Mouse (Mus musculus): ENCODE measurements around the gene Gal3st2.
"Not testable (repeated sequence)": the region's sequence is repeated elsewhere in the genome, so short reads cannot be mapped to it uniquely, and the experiment has no call there.

Gal3st2 gene

DNA sequence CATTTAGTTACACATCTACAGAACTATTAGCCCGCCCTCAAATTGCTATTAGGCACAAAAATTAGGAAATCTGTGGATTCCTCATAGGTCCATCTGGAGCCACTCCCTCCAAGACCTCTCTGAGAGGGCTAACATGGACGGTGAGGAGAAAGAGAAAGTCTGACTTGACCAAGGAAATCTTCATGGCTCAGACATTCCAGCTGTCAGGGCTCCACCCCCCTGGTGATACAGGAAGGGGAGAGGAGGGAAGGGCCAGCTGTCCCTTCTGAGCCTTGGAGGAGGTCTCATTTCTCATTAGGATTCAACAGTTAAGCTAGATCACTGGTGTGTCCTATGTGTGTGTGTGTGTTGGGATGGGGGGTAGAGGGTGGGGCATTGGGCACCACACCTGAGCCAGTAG is at the start of gene Gal3st2:
Gene Gal3st2 (plus strand): TSS at position 259 of the 400 bp plus-strand sequence.
- DNase-seq (ENCODE audit: extremely low spot score): not testable (repeated sequence)

DNA sequence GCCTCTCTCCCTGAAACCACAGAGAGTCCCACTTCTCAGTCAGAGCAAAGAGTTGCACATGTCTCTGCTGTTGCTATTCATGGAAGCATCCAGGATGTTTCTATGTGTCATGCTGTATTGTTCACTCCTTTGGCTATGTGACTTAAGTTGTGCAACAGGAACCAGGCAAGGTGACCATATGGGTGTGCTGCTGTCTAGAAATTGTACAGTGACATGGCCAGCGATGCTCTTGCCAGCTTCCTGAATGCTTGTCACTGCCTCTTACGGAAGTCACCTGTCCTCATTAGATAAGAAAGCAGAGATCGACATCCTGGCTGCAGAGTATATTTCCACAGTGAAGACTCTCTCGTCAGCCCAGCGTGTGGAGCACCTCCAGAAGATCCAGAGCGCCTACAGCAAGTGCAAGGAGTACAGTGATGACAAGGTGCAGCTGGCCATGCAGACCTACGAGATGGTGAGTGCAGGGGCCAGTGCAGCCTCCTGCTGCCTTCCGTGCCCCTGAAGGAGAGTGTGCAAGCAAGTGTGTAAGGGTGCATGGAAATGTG is 49.5 kb upstream of the Gal3st2 start:
- no peak for DNase-seq (ENCODE audit: extremely low spot score)

DNA sequence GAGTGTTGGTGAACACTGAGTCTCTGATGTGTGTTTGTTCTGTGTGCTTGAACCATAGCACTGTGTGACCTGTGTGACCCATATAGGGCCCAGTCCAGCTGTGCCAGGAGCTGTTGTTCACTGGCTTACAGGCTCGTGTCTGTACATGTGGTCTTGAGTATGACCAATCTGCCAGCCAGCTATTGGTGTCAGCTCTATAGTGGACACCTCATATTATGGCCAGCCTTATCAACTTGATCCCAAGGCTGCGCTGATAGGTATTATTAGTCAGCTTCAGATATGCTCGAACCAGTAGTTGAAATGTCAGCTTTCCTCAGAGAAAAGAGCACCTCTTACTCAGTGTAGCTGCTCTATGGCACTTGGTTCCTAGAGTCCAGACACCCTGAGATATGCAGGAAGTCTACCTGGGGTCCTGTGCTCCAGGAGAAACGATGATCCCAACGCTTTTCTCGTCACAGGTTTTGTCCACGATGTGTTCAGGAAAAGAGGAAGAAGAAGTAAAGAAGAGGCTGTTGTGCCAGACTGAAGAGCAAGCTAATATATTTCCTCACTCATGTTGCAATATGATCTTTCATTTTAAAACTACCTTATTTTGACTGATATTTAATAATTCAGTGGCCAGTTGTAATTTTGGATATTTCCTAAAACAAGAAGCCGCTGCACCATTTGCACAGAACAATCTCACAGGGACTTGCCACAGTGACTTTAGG is 43.1 kb upstream of the Gal3st2 start:
- no peak for DNase-seq (ENCODE audit: extremely low spot score)

DNA sequence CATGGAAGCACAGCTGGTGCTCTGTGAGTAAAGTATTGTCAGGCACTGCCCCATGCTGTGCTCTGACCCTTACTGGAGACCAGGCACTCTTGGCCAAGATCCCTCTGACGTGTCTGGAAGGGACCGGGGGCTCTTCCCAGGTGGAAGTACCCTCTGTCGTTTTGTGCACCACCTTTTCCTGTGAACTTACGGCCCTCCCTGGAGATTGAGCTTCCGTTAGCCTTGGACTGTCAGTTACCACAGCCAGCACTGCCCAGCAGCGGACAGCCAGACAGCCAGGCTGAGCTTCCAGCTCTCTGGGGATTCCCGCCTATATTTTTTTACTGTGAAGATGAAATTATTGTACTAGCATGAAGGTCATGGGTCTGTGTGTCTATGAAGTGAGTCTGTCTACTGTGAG is 42.4 kb upstream of the Gal3st2 start:
- DNase-seq (ENCODE audit: extremely low spot score): no peak

DNA sequence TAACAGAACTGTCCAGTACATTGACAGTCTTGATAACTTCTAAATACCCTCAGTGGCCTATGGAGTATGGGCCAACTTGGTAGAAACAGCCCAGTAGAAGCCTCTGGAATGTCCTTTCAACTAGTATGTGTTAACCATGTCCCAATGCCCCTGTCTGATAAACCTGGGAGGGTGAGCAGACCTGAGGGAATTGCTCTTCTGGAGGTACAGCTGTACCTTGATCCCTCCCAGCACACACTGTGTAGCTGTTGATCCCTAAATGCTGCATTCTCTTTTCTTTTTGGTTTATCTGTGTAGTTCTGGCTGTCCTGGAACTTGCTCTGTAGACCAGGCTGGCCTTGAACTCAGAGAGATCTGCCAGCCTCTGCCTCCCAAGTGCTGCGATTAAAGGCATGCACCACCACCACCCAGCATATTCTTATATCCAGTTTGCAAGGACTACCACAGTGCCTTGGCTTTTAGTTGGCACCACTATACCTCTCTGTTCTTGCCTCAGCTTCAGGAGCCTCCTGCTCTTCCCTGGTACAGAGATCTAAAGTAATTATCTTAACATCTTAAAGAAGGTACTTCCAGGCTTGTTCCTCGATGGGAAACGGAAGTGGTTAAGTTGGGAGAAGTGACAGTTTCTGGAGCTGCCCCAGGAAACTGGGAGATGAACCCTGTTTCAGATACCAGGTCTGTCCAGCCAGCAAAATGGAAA is 37.2 kb upstream of the Gal3st2 start:
- no peak for DNase-seq (ENCODE audit: extremely low spot score)

DNA sequence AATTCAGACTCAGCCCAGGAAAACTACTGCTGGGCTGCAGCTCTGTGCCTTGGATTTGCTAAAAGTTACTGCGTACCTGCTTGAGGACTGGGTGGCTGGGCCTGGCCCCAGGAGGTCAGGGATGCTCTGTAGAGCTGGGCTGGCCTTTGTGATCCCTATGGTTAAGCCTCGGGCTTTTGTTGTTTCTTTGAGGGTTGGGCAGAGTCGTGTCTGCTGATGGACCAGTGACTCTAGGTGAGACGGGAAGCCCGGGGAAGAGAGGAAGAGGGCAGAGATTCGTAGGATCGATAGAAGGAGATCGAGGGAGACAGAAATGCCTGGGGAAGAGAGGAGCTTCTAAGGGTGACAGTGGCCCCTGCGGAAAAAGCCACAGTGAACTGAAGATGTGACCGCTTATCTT is 36.5 kb upstream of the Gal3st2 start, which contains the start of gene D2hgdh:
Gene D2hgdh (plus strand): TSS at position 301 of the 400 bp plus-strand sequence.
- DNase-seq (ENCODE audit: extremely low spot score): no peak

DNA sequence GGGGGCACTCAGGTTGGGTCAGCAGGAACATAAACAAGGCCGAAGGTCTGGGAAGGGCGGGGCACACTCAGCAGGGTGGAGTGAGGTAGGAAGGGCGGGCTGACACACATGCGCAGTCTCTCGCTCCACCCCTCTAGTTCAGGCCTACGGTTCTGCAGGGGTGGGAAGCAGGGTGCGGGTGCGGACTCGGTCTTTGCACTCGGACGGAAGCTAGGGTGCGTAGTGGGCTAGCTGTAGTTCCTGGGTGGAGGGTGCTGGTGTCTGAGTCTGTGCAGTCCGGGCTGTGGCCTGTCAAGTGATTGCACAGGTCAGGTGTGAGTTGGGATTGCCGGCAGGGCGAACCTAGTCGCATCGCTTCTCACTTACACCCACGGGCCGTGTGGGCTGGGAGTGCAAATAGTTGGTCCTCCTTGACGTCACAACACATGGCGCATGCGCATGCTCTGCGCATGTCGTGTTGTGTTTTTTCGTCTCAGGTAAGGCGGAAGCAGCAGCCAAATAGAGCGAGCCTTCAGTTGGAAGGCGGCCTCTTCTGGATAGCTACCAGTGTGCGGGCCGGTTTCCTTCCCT is 35.9 kb upstream of the Gal3st2 start:
- peak; percentile 90 for DNase-seq (ENCODE audit: extremely low spot score)

DNA sequence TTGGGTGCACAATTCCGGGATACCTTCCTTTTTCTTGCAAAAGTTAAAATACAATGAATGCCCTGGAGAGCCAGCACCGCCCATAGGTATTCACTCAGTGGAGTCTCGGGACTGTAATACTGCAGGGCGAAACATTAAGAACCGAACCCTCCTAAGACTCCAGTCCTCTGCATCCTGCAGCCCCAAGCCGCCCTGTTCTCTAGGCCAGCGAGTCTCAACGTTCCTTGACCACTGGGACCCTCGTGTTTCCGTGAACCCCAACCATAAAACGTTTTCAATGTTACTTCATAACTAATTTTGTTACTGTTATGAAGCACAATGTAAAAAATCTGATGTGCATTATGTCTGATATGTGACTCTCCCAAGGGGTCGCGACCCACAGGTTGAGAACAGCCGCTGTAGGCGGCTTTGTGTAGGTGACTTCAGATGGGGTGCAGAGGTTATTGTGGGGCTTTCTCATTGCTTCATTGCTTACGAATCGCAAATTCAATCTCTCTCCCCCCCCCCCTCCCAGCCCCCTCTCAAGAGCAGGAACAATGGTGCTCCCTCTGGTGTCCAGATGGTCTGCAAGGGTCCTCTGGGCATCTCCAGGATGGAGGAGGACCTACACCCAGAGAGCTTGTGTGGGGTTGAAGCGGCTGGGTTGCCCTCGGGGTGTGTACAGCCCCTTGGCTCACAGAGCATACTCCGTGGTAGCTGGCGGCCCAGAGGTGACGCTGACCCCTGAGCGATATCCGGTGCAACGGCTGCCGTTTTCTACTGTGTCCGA is 35.2 kb upstream of the Gal3st2 start:
- DNase-seq (ENCODE audit: extremely low spot score): no peak

DNA sequence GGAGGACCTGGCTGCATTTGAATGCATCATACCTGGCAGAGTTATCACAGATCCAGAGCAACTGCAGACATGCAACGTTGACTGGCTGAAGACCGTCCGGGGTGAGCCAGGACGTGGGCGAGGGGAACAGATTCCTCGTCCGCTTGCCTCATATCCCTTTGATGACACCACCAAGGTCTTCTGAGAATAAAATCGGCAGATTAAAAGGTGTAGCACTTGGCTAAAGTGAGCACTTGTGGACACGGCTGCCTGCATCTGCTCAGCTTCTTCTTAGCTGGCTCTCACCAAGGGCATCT is 34.6 kb upstream of the Gal3st2 start:
- no peak for DNase-seq (ENCODE audit: extremely low spot score)

DNA sequence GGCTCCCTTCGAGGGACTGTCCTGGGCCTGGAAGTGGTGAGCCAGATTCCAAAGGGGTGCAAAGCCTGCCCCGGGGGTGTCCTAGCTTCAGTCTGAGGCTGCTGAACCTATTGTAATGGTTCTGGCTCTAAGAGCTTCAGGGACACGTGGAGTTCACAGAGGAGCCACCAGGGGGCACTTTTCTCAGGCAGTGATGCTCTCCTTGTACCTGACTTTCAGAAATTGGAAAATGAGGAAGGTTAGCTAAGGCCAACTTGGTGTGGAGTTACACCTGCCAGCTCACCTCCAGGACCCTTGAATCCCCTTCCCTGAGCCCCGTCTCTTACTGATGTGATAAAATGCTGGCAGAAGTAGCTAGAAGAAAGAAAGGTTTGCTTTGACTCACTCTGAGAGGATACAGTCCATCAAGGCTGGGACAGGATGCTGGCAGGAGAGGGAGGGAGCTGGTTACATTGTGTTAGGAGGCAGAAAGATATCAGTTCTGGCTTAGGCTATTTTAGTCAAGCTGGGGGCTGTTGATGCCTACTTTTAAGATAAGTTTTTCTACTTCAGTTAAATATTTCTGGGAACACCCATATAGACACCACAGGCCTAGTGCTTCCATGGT is 28.2 kb upstream of the Gal3st2 start:
- not testable (repeated sequence) for DNase-seq (ENCODE audit: extremely low spot score)

DNA sequence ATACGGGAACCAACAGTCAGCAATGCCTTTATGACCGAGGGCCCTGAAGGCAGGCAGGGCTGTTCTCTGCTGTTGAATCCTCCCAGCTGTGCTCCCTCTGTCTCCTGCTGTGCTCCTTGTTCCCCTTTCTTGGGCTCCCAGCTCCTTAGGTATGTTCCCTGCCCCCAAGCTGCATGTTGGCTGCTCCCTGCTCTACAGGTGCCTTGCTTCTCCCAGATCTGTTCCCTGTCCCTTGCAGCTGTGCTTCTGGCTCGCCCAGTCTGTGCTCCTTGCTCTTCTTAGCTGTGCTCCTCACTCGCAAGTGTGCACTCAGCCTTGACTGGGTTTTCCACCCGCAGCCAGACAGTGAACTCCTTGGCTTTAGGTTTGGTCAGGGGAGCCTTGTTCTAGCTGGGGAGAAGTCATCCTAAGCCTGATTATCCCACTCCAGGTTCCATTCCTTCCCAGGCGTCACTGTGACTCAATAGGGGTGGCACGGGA is 26.4 kb upstream of the Gal3st2 start:
- no peak for DNase-seq (ENCODE audit: extremely low spot score)

DNA sequence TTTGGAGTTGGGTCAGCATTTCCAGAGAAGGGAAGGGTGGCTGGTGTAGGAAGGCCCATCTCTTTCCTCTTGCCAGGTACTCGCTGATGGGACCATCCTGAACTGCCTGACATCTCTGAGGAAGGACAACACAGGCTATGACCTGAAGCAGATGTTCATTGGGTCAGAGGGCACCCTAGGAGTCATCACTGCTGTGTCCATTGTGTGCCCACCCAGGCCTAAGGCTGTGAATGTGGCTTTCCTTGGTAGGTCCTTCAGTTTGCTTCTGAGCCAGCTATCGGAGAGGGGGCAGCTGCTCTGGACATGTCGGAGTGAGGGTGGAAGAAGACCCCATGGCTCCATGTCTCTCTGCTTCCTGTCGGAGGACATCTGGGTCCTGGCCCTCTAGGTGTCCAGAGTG is 25.9 kb upstream of the Gal3st2 start:
- DNase-seq (ENCODE audit: extremely low spot score): no peak

DNA sequence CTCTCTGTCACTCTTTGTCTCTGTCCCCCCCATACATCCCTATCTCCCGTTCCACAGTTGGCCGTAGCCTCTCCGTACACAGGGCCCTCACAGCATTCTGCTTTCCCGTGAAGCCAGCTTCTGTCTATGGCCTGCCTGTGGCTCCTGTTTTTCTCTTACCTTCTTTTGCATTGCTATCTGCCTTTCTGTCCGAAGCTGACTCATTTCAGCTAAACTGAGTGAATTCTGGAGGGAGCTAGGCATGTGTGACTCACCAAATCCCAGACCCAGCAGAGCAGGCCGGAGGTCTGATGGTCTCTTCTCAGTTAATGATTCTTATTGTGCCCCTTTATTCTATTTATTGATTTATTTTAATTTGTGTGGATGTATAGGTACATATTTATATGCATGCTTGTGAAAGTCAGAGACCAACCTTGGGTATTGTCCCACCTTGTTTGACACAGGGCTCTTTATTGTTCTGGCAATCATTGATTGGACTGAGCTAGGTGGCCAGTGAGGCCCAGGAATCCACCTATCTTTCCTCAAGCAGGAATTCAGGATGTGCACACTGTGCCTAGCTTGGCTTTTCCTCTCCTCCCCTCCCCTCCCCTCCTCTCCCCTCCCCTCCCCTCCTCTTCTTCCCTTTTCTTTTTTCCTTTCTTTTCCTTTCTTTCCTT is 25.1 kb upstream of the Gal3st2 start:
- no peak for DNase-seq (ENCODE audit: extremely low spot score)

DNA sequence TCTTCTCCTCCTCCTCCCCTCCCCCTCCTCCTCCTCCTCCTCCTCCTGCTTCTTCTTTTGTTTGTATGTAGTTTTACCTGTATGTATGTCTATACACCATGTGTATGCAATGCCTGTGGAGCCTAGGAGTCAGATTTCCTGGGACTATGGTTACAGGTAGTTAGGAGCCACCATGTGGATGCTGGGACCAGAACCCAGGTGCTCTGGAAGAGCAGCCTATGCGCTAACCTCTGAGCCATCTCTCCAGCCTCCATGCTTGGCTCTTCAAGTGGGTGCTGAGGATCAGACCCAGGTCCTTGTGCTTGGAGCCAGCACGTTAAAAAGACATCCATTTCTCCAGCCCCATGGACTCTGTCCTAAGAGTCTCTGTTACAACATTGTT is 24.6 kb upstream of the Gal3st2 start:
- no peak for DNase-seq (ENCODE audit: extremely low spot score)

DNA sequence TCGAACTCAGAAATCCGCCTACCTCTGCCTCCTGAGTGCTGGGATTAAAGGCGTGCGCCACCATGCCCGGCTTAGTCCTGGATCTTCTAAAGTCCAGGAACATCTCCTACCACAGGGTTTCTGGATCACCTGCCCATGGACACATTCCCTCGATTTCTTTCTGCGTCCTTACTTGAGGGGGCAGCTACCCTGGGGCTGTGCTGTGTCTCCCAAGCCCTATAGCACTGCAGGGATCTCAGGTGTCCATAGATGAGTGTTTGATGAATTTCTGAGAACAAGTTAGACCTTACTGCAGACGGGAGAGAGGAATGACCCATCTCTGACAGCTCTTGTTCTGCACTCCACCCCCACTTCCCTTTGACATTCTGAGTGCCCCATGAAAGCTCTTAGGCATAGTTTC is 23.8 kb upstream of the Gal3st2 start:
- no peak for DNase-seq (ENCODE audit: extremely low spot score)

DNA sequence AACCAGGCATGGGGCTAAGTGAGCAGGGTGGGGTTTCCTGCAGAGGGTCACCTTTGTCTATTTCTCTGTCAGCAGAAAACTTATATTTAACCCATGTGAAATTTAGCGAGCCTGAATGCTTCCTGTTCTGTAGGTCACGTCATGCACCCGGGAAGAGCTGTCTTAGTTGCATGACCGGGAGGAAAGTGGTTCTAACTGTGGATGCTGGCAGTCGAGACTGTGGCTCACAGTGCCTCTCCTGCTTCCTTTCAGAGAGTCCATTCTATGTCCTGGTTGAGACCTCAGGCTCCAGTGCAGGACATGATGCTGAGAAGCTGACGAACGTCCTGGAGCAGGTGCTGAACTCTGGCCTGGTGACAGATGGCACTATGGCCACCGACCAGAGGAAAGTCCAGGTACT is 22.5 kb upstream of the Gal3st2 start:
- DNase-seq (ENCODE audit: extremely low spot score): not testable (repeated sequence)

DNA sequence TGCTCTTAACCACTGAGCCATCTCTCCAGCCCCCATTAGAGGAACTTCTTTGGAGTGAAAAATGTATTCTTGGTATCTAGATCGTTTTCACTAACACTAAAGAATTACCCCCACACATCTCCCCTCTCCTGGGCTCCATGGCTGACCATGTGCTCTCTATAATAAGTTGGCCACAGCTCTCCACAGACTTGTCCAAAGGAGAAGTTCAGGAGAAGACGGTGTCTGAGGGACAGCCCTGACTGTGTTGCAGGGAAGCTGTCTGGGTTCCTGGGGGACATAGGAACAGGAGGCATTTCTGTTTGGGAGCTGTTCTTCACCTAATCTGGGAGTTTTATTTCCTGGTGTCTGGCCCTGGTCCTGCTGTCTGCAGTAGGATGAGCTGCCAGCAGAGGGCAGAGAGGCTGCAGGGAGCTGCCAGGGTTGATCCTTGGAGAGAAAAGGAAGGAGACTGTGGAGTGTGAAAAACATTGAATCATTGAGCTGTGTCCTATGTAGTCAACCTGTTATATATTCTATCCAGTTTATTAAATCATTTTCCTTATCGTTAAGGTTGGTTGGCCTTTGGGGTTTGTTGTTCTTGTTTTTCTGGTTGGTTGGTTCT is 15.2 kb upstream of the Gal3st2 start:
- DNase-seq (ENCODE audit: extremely low spot score): not testable (repeated sequence)

DNA sequence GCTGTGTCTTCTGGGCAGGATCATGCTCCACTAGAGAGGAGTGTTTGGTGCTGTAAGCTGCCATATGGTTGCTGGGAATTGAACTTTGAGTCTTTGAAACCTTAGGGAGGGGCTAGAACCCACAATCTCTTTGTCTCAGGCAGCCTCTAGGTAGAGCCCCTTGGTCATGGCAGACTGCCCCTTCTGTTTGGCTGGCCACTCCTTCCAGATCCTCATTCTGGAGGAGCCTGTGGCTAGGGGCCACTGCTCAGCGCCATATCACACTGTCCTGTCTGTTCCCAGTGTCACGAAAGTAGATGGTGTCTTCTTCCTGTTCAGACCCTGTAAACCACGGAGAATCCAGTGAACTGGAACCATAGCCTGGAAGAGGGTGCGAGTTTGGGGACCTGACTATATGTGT is 5.3 kb upstream of the Gal3st2 start:
- not testable (repeated sequence) for DNase-seq (ENCODE audit: extremely low spot score)

DNA sequence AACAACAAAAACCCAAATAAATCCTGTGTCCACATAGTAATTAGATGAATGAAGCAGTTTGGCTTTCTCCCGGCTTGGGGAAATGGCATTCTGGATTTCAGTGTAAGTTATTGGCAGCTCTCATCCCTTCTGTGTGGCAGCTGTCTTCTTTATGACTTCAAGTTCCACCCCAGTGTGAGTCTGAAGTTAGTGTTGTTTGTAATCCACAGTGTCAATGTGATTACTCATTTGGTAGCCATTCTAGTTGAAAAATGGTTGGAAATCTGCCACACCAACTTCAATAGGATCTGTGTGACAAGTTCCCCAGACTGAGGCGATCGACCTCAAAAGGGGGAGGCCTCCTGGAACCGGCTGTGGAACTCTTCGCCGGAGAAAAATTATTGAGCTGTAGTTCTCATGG is 3.7 kb upstream of the Gal3st2 start:
- DNase-seq (ENCODE audit: extremely low spot score): no peak

DNA sequence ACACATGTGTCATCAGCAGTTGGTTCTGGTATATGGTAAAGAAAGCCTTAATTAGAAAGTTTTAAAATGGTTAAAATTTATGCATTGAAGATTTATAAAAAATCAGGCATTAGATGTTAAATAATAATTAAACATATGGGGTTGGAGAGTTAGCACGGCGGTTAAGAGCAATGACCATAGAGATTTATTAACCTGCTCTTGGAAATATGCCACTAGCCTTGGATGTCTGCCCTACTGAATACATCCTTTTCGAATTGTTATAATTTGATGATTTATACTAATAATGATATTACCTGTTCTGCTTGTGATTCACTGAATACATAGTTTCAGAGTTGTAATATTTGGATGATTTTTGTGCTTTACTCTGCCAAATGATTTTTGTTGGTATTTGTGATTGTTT is 3.1 kb upstream of the Gal3st2 start:
- no peak for DNase-seq (ENCODE audit: extremely low spot score)

DNA sequence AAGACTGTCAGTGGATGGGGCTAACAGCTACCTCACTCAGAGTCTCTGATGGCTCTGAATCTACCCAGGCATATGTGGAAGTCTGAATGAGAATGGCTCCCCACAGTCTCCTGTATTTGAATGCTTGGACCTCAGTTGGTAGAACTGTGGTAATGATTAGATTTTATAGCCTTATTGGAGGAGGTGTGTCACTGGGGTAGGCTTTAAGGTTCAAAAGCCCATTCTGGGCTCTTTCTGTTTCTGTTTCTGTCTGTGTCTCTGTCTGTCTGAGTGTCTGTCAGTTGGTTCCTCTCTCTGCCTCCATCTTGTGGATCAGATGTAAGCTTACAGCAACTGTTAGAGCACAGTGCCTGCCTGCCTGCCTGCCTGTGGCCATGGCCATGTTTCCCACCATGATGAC is 1.5 kb upstream of the Gal3st2 start:
- DNase-seq (ENCODE audit: extremely low spot score): no peak

Measured in embryo, embryonic 9.5 days (tissue).